Mouse (Mus musculus) limb, embryonic 12.5 days (tissue): Measurements from ENCODE around the gene Sgca. TPM values are rescaled to one million over a fixed set of nuclear protein-coding genes. Genes with fewer than 3 reads are reported as not detected.
A peak's percentile ranks its signal among the peaks of the same experiment; 100 is the strongest.
"Not testable (repeated sequence)": the region's sequence is repeated elsewhere in the genome, so short reads cannot be mapped to it uniquely, and the experiment has no call there.

Experiments used
- ATAC-seq: fragments of 200-750 bp; cut with Nextera tagmentation; 2 replicates; pipeline ENCODE4 v1.8.0; 2017; ENCODE audit warnings: low read depth, moderate TSS enrichment; ENCODE audit not compliant: insufficient number of reproducible peaks, insufficient read depth, low FRiP score, low TSS enrichment
- H3K27ac ChIP-seq: fragments of 300-500 bp; sonication (generic); 2 replicates; pipeline ENCODE4 v1.5.1; 2016; ENCODE audit warnings: mild to moderate bottlenecking, moderate library complexity
- H3K27me3 ChIP-seq: fragments of 300-500 bp; sonication (generic); 2 replicates; pipeline ENCODE4 v1.6.1; 2016; ENCODE audit warnings: mild to moderate bottlenecking, moderate library complexity
- H3K36me3 ChIP-seq: fragments of 300-500 bp; sonication (generic); 2 replicates; pipeline ENCODE4 v1.6.1; 2016; ENCODE audit warnings: mild to moderate bottlenecking, moderate library complexity
- H3K4me1 ChIP-seq: fragments of 300-500 bp; sonication (generic); replicated peaks from 2 replicates; pipeline ENCODE4 v1.6.1; 2016
- H3K4me2 ChIP-seq: fragments of 300-500 bp; sonication (generic); 2 replicates; pipeline ENCODE4 v1.6.1; 2016; ENCODE audit warnings: mild to moderate bottlenecking, moderate library complexity
- H3K4me3 ChIP-seq: fragments of 300-500 bp; sonication (generic); replicated peaks from 2 replicates; pipeline ENCODE4 v1.5.1; 2016; ENCODE audit warnings: mild to moderate bottlenecking
- H3K9ac ChIP-seq: fragments of 300-500 bp; sonication (generic); replicated peaks from 2 replicates; pipeline ENCODE4 v1.6.1; 2016; ENCODE audit warnings: mild to moderate bottlenecking, moderate library complexity
- H3K9me3 ChIP-seq: fragments of 300-500 bp; sonication (generic); 2 replicates; pipeline ENCODE4 v1.6.1; 2016; ENCODE audit warnings: mild to moderate bottlenecking, moderate library complexity
- WGBS: fragments of 180-500 bp; shearing (Covaris S2); methylation state at CpG from one replicate; pipeline ENCODE4 v1.1.7; 2016; 5-methylcytosine and 5-hydroxymethylcytosine counted together
- polyA plus RNA-seq: library from polyadenylated mRNA; unstranded; fragments of >200 nt; fragmentation: Nextera tagmentation; extraction: Ambion mirVana; gene quantifications from 2 replicates; pipeline ENCODE4 v1.2.1, GENCODE M21; 2016

The Sgca gene
- polyA plus RNA-seq: 2.8 and 3.0 TPM in 2 replicates

- Histone ChIP-seq H3K4me1 (peaks cover 14% of the 10 kb centered on the region; the same call in 1 of the 2 replicates), H3K4me2 (no peak within 1 kb of the TSS), H3K9me3 (no peaks in the 10 kb centered on the region), H3K27ac (no peak within 1 kb of the TSS), H3K4me3 (no peak within 1 kb of the TSS), H3K9ac (no peak within 1 kb of the TSS), H3K27me3 (peaks cover 8% of the 10 kb centered on the region), H3K36me3 (no peaks in the 10 kb centered on the region)
- 67% methylated on average over 5 of the region's 5 CpGs for WGBS
- no peak for ATAC-seq
These were observed at the start of gene Sgca for GRCm38 (mm10) chr11:94976199-94976598. Sgca (minus strand) TSS chr11:94976327.

DNA sequence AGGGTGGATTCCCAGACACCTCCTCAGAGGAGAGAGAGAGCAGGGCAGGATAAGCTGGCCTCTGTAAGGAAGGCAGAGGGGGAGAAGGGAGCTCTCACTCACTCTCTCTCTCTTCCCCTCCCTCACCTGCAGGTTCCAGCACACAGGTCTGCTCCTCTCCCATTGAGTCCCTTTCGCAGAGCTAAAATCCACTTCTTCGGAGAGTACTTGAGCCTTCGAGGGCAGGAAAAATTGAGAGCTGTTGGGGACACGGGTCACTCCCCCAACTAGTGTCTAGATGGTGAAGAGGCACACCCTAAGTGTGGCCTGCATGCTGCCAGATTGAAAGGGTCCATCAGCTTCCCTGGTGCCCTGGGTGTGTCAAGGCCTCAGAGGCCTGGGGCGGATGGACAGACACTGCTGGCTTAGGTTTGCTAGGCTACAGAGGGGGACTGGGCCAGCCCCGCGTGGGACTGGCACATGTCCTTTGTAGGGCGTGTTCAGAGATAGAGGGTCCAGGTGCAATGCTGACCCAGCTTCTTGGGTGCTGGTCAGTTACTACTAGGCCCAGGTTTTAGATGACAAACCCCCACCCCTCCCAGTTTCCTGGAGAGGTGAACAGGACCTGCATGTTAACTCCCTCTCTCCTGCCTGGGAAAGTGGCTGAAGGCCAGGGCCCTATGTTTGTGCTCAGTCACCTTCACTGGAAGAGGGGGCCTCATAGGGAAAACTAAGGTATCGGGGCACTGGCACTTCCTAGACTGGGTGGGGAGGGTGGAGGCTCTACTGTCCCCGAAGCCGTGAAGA, 49.3 kb upstream of the Sgca start:
- 90% methylated on average over 11 of the region's 11 CpGs for WGBS
- Histone ChIP-seq H3K36me3 (peaks cover 68% of the 10 kb centered on the region), H3K9me3 (no peaks in the 10 kb centered on the region), H3K27ac (no peak overlapping the region), H3K4me3 (no peak overlapping the region), H3K27me3 (0 out of 2 replicates have a peak, but pooled peaks cover 9% of the 10 kb centered on the region), H3K4me1 (peaks cover 9% of the 10 kb centered on the region; the same call in 1 of the 2 replicates), H3K4me2 (no peak overlapping the region), H3K9ac (no peak overlapping the region)
- no peak for ATAC-seq

DNA sequence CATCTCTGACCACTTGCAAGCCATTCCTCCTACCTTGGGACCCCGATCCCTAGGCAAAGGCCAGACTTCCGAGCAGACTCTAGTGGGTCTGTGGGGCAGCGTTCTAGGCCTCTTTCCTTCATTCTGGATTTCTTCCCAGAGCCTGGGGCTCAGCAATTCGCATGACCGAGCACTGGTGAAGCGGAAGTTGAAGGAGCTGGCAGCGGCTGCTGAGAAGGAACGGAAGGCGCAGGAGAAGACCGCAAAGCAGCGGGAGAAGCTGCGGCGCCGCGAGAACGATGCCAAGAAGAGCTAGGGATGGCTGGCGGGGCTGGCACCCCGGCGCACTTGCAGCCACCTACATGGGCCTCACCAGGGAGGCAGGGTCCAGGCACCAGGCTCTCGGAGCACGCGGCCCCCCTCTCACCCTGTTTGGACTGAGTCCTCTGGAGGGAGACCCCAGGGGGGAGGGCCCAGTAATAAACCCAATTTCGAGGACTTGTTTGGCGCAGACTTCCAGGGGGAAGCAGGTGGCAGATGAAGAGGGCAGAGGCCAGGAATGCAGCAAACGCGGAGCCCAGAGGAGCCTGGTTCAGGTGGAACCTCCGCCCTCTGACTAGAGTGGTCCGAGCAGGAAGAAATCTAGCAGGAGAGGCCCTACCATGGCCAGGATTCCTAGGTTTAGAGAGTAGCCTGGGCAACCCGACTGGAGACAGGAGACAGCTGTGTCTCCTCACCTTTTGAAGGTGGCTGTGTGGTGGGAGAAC, 48.5 kb upstream of the Sgca start:
- H3K4me3 ChIP-seq: no peak overlapping the region
- H3K27ac ChIP-seq: no peak overlapping the region
- peaks cover 9% of the 10 kb centered on the region; the same call in 1 of the 2 replicates for H3K4me1 ChIP-seq
- ATAC-seq: no peak
- WGBS: 76% methylated on average over 29 of the region's 29 CpGs
- no peak overlapping the region for H3K4me2 ChIP-seq
- no peak overlapping the region for H3K9ac ChIP-seq
- peaks cover 74% of the 10 kb centered on the region for H3K36me3 ChIP-seq
- H3K27me3 ChIP-seq: 0 out of 2 replicates have a peak, but pooled peaks cover 9% of the 10 kb centered on the region
- H3K9me3 ChIP-seq: no peaks in the 10 kb centered on the region

- H3K4me2 ChIP-seq: no peak overlapping the region
- no peak for ATAC-seq
- peaks cover 80% of the 10 kb centered on the region for H3K36me3 ChIP-seq
- peaks cover 15% of the 10 kb centered on the region; the same call in 1 of the 2 replicates for H3K27me3 ChIP-seq
- H3K4me3 ChIP-seq: no peak overlapping the region
- H3K9ac ChIP-seq: no peak overlapping the region
- H3K27ac ChIP-seq: no peak overlapping the region
- no peaks in the 10 kb centered on the region for H3K9me3 ChIP-seq
- 92% methylated on average over 9 of the region's 9 CpGs for whole genome bisulfite sequencing
- H3K4me1 ChIP-seq: peaks cover 9% of the 10 kb centered on the region; the same call in 1 of the 2 replicates
These were observed 47.4 kb upstream of the Sgca start for GRCm38 (mm10) chr11:95023481-95023880.

- Histone ChIP-seq H3K4me1 (no peaks in the 10 kb centered on the region), H3K4me3 (no peak overlapping the region), H3K27me3 (peaks cover 11% of the 10 kb centered on the region; the same call in 1 of the 2 replicates), H3K9ac (no peak overlapping the region), H3K9me3 (no peaks in the 10 kb centered on the region), H3K36me3 (peaks cover 88% of the 10 kb centered on the region), H3K27ac (no peak overlapping the region), H3K4me2 (no peak overlapping the region)
- 82% methylated on average over 10 of the region's 10 CpGs for whole genome bisulfite sequencing
- no peak for ATAC-seq
These were observed 46.3 kb upstream of the Sgca start for GRCm38 (mm10) chr11:95022237-95022992.

- H3K36me3 ChIP-seq: peaks cover 65% of the 10 kb centered on the region
- no peak overlapping the region for H3K4me3 ChIP-seq
- H3K27ac ChIP-seq: no peak overlapping the region
- ATAC-seq: no peak
- no peak overlapping the region for H3K4me2 ChIP-seq
- peaks cover 21% of the 10 kb centered on the region for H3K4me1 ChIP-seq
- no peaks in the 10 kb centered on the region for H3K9me3 ChIP-seq
- WGBS: 72% methylated on average over 3 of the region's 3 CpGs
- H3K27me3 ChIP-seq: peaks cover 11% of the 10 kb centered on the region; the same call in 1 of the 2 replicates
- H3K9ac ChIP-seq: 0 out of 2 replicates have a peak overlapping the region, but pooled peaks have one; percentile 23
These were observed 39.4 kb upstream of the Sgca start for GRCm38 (mm10) chr11:95015484-95015883.

- WGBS: 32% methylated on average over 3 of the region's 3 CpGs
- peak overlapping the region; percentile 82 for H3K4me2 ChIP-seq
- H3K9ac ChIP-seq: peak overlapping the region; percentile 40
- H3K27me3 ChIP-seq: no peaks in the 10 kb centered on the region
- H3K9me3 ChIP-seq: no peaks in the 10 kb centered on the region
- peaks cover 30% of the 10 kb centered on the region for H3K4me1 ChIP-seq
- no peak overlapping the region; the same call in 1 of the 2 replicates for H3K4me3 ChIP-seq
- peak overlapping the region; percentile 29; the same call in 1 of the 2 replicates for H3K27ac ChIP-seq
- ATAC-seq: no peak
- H3K36me3 ChIP-seq: peaks cover 37% of the 10 kb centered on the region
These were observed 36.4 kb upstream of the Sgca start for GRCm38 (mm10) chr11:95012487-95012886.

DNA sequence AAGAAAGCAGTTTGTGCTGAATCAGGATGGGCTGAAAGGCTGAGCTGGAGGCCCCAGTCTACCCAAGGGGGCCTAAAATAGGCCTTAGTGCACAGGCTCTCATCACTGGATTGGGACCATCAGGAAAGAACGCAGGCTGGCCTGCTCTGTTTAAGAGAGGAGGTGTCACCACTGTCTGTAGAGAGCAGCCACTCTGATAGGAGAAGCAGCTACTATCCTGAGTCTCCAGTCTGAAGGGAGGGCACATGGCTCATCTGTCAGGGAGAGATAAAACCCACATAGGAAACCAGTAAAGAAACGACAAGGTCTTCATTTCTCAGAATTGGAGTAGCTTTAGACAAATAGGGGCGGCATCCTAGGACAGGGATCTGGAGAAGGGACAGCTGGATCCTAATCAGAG, 35.9 kb upstream of the Sgca start:
- Histone ChIP-seq H3K9me3 (no peaks in the 10 kb centered on the region), H3K9ac (peak overlapping the region; percentile 40), H3K36me3 (peaks cover 33% of the 10 kb centered on the region), H3K4me3 (peak overlapping the region; percentile 83), H3K27me3 (no peaks in the 10 kb centered on the region), H3K4me2 (peak overlapping the region; percentile 82), H3K4me1 (peaks cover 32% of the 10 kb centered on the region), H3K27ac (peak overlapping the region; percentile 42; the same call in 1 of the 2 replicates)
- ATAC-seq: no peak
- 54% methylated on average over 3 of the region's 3 CpGs for WGBS

DNA sequence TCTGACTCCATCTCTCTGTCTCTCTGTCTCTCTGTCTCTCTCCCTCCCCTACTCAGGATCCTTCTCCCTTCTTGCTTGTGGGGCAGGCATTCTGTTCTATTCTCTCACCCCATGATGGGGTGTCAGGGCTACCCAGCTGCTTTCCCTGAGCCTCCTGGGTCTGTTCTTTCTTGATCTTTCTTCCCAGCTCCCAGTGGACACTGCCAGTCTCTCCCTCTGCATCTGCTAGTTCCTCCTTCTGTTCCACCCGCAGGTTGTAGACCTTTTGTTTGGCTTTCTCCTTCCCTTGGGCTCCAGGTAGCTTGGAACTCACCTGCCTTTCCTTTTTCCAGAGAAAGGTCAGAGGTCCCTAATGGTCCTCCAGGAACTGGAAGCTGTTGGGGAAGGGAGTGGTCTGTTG, 35.3 kb upstream of the Sgca start:
- Histone ChIP-seq H3K9ac (peak overlapping the region; percentile 95; the same call in 1 of the 2 replicates), H3K36me3 (peaks cover 27% of the 10 kb centered on the region), H3K9me3 (no peaks in the 10 kb centered on the region), H3K4me3 (peak overlapping the region; percentile 83), H3K4me1 (peaks cover 37% of the 10 kb centered on the region), H3K27me3 (no peaks in the 10 kb centered on the region), H3K27ac (0 out of 2 replicates have a peak overlapping the region, but pooled peaks have one; percentile 42), H3K4me2 (peak overlapping the region; percentile 82)
- 24% methylated on average over 1 of the region's 1 CpGs for whole genome bisulfite sequencing
- no peak for ATAC-seq

- Histone ChIP-seq H3K36me3 (peaks cover 22% of the 10 kb centered on the region), H3K4me1 (peaks cover 41% of the 10 kb centered on the region), H3K27ac (0 out of 2 replicates have a peak overlapping the region, but pooled peaks have one; percentile 42), H3K4me2 (peak overlapping the region; percentile 82), H3K9ac (peak overlapping the region; percentile 95), H3K4me3 (peak overlapping the region; percentile 83)
- not testable (repeated sequence) for H3K9me3 ChIP-seq, H3K27me3 ChIP-seq, ATAC-seq
- 0% methylated on average over 3 of the region's 4 CpGs for WGBS
These were observed 34.8 kb upstream of the Sgca start for GRCm38 (mm10) chr11:95010841-95011403.
